Mouse (Mus musculus) ovary, postnatal 36 days (tissue): ENCODE results near the gene 1700030K09Rik.
A peak's percentile ranks its signal among the peaks of the same experiment; 100 is the strongest.

Experiments used
- DNase-seq: peaks from one replicate; pipeline ENCODE4 v3.0.0; 2022; ENCODE audit warnings: low spot score, mixed read lengths

Gene 1700030K09Rik

DNA sequence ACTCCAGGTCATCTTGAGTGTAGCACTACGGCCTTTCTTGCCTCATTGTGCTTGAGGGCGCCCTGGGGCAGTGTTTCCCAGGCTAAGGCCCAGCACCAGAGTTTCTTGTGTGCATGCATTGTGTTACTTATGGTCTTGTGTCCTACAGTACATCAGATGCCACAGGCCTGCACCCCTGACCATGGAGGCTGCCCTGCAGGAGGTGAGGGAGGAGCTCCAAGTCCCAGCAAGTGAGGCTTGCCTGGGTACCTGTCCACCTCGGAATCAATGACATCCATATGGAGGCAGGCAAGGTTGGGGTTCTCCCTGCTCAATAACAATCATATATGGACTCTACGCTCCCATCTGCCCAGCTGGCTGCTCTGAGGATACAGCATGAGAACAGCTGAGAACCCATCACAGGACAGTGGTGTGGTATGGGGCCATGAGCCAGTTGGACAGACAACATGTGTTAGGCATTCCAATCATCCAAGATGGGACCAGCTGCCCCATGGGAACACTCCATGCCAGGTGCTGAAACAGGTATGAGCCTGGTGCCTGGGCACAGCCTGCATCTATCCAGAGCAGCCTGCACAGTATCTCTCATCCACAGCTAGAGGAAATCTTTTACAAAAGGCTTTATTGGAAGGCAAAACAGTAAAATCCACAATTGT is 16.3 kb downstream of the 1700030K09Rik start:
- no peak for DNase-seq

DNA sequence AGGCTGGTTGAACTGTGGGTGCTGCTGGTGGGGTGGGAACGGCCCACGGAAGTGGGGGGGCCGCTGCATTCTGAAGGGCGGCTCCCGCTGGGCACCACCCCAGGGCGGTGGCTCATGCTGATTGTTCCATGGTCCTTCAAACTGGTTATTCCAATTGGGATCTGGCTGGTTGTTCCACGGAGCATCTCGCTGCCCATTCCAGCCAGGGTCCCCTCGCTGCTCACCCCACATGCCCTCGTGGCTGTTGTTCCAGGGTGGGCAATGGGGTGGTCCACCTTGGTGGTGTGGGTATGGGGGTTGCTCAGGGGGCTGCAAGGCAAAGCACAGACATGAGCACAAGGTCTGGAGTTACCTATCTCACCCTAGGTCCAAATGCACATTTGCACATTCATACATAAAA is 20.5 kb downstream of the 1700030K09Rik start:
- no peak for DNase-seq

DNA sequence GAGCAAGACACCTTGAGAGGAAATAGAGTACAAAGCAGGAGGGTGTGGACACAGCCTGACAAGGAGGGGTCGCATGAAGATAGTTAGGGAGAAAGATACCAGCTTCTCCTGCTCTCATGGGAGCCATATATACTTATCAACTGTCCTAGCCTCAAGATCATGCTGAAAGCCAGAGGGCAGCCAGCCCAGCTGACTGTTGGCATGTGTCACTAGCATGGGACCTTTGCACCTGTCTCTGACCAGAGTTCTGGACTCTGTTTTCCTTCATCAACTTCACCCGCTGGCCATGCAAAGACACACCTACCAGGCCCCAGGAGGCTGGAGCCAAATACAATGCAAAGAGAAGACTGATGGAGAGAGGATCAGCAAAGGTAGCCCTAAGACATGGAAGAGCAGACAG is 25.6 kb downstream of the 1700030K09Rik start:
- DNase-seq = no peak

DNA sequence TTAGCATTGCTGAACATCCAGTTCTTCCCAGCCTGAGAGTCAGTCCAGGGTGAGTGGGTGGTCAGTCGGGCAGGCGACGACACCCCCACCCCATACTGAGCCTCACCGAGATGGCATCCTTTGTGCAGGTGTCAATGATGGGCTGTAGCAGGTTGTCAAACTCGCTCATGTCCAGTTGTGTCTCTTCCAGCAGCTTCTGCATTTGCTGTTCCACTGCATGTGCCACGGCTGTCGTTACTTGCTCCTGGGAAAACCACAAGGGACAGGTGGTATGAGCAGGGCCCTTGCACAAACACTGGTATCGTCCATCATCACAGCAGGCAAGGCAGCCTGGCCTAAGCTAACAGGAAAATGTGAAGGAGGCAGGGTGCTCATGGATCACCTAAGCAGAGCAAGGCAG is 26.3 kb downstream of the 1700030K09Rik start:
- DNase-seq = no peak

DNA sequence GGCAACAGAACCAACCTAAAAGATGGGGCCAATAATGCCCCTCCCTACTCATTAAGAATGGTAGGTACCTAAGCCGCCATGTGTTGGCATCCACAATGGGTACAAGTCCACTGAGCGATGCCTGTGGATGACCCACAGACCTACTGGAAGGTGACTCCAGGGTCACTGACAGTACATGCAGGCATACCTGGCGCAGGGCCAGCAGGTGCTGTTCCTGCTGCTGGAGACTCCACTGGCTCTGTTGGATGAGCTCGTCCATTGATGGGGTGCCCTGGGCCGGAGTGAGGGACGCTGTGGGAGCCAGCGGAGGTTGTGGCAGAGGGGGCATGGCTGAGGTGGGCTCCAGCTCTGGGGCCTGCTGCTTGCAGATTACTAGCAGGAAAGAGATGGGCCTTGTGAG is 27.0 kb downstream of the 1700030K09Rik start:
- no peak for DNase-seq

DNA sequence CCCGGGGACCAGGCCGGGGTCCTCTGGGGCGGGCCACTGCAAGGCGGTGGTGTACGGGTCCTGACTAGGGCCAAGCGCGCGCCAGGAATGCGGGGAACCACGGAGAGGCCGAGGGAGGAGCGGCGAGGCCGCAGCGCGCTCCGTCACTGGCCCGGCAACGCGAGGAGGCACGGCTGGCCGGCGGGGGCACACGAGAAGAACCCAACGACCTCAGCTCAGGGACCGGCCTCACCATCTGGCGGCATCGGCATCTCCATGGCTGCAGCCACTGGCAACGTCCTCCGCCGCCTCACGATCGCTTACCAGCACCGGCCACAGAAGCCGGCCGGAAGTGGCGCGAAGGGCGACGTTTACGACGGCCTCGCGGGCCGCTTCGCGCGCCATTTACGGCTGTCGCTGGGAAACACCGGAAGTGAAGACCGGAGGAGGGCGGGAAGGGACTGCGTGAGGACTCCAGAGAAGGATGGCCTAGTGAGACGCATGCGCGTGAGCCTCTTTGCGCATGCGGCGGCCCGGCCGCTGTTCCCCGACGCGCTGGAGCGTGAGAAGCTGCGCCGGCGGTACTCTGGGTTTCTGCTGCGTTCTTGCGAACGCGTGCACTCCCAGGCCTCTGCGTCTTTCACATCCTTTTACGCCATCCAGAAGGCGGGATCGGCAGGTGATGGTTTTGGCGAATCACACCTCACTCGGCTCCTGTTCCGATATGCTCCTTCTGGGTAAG is 31.3 kb downstream of the 1700030K09Rik start, which contains the start of gene Cherp:
Gene Cherp (minus strand): TSS at position 401 of the 721 bp plus-strand sequence.
- DNase-seq = peak; percentile 97

DNA sequence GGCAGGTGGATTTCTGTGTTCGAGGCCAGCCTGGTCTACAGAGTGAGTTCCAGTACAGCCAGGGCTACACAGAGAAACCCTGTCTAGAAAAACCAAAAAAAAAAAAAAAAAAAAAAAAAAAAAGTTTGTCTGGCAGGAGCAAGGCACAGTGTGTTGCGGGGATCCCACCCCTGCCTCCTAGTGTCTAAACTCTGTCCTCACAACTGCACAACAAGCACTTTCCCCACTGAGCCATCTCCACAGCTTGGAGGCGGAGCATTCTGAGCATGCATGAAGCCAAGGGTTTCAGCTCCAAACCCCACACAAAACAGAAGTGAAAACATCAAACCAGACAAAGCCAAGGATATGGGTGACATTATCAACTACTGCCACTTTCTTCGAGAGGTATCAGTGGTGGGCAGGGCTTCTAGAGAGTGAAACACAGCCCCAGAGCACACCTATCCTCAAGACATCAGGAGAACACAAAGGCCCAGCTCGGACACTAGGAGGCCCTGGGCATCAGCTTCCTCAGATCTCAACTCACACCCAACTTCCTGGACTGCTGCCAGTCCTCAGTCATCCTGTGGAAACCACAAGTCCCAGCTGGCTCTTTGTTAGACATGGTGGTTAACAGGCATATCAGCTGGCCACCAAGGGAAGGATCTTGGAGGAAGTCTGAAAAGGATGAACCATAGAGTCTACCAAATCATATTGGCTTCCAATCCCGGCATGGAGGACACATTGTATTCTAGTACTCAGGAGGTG is 41.9 kb downstream of the 1700030K09Rik start:
- no peak for DNase-seq

DNA sequence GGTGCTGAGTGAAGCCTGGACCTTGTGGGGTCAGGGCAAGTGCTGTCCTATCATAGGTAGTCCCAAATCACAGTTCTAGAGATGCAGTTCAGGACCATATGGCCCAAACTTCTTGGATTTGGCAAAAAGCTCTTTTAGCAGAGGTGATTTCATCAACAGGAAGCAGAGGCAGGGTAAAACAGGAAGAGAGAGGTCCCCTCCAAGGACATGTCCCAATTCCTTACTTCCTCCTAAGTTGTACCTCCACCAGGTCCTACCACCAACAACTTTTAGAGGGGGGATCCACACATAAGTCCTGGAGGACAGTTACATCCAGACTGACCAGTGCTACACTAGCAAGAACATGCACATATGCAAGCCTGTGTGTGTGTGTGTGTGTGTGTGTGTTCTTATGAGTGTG is 43.3 kb downstream of the 1700030K09Rik start:
- no peak for DNase-seq

DNA sequence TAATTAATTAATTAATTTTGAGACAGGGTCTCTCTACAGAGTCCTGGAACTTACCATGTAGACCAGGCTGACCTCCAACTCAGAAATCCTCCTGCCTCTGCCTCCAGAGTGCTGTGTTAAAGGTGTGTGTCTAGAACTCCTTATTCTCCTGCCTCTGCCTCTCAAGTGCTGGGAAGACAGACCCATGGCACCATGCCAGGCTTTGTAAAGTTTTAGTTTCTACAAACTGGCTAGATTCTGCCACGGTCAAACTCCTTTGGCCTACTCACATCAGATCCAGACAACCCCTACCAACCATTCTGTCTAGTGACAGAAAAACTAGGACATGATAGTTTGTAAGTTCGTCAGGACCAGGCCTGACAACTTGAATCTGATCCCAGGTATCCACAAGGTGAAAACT is 47.3 kb downstream of the 1700030K09Rik start:
- no peak for DNase-seq

DNA sequence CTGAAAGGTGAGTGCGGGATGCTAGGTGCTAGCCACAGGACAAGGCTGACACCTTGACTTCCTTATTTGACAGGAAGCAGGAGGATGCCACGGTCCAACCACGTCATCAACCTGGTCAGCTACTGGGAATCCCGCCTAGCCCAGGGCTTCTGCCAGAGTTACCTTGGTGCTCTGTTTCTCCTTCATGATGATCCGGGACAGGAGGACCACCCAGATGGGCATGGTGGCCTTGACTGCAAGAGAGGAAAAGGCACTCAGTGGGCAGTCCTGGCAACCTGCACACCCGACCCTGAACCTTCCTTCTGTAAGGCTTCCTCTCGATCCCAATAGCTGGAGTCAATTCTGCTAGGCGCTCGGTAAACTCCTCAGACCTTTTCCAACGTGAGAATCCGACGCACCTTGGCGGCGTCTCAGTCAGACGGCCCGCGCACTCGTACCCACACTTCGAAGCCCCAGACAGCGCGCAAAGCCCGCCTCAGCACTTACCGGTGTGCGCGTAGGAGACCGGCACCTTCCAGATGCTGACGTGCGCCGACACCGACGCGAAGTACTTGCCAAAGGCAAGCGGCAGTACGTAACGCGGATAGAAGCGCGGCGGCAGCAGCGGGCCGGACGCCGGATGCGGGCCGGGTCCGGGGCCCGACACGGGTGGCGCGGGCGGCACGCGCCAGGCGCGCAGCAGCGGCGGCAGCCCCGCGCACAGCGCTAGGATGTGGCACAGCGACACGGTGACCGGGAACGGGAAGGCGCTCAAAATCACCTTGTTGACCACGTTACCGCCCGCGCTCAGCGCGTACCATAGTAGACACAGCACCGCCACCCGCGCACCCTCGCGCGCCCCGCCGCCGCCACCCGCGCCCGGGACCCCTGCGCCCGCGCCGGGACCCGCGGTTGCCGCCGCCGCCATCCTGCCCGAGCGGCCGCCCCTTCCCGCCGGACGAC is 48.3 kb downstream of the 1700030K09Rik start, which contains the start of gene Slc35e1:
Gene Slc35e1 (minus strand): TSS at position 935 of the 942 bp plus-strand sequence.
- DNase-seq = no peak

DNA sequence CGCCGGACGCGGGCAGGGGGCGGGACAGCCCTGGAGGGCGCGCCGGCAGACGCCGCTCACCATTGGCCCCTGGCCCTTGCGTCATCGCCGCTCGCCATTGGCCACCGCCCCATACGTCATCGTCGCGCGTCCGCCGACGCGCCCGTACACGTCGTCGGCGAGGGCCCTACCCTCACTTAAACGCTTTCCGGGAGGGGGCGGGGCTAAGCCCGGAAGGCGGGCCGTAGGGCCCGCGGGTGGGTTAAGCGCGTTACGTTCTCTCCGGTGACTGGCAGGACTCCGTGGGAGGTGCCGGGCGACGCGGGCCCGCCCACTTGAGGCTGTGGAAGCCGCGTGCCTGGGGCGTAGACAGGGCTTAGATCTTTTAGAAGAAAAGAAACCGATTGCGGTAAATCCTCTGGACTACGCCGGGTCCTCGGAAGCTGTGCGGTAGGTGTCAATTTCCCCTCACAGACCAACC is 49.0 kb downstream of the 1700030K09Rik start:
- peak; percentile 100 for DNase-seq

DNA sequence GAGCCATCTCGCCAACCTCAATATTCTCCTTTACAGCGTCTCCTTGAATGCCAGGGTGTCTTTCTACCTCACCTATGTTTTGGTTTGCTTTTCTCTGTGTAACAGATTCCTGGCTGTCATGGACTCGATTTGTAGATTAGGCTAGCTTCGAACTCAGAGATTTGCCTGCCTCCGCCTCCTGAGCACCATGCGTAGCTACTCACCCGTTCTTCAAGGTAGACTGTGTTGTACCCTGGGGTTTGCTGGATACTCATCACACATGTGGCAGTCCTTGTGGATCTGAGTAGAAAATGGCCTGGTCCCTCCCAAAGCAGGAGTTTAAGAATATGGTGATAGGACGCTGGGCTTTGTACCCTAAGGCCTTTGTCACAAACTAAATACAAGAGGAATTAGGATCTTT is 49.7 kb downstream of the 1700030K09Rik start:
- DNase-seq = no peak

DNA sequence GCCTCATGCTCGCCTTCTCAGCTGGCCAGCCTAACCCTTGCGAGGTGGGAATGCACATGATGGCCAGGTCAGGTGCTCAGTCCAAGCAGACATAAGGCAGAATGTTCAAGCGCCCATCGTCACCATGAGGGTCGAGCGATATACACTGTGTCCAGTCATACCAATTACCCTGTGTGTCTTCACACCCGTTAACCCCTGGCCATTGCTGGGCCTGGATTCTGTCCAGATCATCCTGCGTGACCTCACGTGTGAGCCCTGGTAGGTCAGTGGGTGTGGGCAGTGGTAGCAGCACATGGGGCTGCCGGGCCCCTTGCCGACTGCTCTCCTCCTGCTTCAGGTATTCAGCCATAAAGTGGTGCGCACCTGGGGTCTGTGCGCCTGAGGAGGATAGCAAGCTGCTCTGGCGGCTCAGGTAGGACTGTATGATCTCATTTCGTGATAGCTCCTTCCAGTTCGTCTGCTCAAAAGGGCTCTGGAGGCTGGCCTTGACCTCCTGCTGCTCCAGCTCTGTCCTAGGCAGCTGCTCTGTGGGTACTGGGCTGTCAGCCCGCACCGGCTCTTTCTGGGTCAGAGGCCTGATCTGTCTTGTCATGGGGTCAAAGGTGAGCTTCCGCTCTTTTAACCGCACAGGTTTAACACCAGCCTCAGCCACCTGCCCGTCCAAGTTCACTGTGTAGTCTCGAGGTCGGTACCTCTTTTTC is 51.9 kb downstream of the 1700030K09Rik start:
- no peak for DNase-seq

DNA sequence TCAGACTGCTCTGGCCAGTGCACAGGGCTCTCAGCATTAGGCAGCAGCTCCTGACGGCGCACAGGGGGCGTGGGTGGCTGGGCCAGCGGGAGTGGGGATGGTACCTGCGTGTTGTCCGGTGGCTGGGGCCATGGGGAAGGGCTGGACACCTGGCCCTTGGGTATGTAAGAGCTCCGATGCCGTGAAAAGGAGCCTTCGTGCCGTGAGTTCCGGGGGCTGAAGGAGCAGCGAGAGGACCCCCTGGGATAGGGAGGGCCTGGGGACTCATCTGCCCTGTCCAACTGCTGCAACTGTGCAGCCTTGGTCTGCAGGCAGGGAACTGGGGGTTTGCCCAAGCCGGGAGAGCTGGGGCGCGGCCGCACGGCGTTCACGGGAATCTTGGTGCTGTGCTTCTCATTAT is 52.5 kb downstream of the 1700030K09Rik start:
- no peak for DNase-seq

DNA sequence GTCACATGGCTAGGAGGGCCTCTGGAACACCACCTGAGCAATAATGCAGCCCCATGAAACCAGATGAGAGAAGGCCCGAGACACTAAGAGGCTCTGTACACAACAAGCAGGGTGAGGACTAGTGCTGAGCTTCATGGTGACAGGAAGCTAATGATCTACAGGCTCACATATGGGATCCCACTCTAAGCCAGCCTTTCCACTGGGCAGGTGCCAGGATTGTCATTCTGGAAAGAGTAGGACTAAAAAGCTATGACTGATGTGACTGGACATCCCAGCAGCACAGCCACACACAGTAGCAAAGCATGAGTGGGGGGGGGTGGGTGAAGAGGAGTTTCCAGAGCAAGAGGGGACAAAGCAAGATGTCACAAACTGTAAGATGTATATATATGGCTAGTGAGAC is 54.2 kb downstream of the 1700030K09Rik start:
- DNase-seq = no peak

DNA sequence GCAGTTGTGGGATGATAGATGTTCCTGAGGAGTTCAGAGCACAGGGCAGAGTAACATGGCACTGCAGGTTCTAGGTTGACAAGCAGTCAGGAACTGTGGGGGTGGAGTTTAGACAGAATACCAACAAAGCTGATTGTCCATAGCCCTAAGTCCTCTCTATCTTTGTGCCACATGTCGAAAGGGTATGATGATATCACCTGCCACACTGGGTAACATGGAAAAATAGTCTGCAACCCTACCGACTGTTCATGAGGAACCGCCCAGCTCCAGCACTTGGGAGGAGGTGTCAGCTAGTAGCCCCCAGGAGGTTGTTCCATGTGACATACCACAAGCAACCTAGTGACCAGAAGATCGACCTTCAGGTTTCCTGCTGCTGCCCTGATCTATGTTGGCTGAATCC is 54.8 kb downstream of the 1700030K09Rik start:
- no peak for DNase-seq

DNA sequence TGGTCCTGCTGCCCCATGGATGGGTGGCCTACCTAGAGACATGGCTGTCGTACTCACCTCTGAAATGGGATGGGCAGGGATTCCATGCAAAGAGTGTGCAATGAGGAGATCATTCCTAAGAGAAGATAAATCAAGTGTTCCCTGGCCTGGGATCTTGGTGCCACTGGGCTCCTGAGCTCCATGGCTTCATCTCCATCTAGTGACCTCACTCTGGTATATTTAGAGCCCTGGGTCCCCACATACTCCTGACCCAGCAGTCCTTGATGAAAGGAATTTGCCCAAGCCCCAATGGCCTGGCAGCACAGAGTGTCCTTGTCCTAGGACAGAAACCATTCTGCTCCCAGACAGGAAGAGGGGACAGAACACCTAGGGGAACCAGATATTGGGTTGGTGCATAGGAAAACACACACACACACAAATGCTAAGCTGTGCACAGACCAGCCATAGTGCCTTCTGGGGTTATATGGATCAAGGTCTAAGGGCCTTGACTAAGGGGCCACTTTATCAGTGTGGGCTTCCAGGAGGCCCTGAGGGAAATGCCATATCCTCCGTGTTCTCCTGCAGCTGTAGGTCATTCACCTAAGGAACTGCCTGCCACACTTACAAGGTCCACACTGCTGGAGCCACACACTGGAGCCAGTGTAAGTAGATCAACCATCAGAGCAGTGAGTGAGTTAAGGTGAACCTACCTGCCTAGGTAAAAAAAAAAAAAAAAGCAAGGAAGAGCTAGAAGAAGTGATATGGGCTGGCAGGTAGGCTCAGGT is 56.0 kb downstream of the 1700030K09Rik start:
- no peak for DNase-seq

DNA sequence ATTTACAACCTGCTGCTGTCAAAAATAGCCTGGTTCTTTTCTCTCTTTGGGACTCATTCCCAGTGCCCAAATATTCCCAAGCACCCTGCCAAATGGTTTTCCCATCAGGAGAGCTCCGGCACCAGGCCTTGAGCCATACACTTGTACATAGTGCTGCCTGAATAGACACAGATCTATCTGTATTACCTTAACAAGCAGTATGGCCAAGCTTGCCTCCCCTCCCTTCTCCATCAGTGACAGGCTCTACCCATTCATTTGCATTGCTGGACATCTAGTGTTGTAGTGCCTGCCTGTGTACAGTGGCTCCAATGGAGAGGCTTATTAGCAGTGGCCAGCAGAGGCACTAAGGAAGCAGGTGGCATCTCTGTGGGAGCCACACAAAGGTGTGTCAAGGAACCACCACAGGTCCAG is 56.8 kb downstream of the 1700030K09Rik start:
- DNase-seq = no peak

DNA sequence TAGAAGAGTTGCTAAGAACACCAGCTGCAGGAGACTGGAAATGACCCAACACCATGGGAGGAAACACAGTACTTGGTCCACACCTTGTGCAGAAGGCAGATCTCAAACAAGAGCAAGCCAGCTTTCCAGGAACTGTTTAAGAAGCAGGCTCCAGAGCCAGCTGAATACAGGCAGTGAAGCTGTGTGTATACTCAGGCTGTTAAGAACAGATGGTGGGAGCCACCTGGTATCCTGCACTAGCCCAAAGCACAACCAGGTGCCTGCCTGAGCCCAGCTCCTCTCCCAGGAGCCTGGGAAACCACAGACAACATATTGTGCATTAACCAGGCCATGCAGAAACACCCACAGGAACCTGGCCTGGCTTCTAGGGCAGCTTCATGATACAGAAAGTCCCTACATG is 60.5 kb downstream of the 1700030K09Rik start:
- DNase-seq = no peak

DNA sequence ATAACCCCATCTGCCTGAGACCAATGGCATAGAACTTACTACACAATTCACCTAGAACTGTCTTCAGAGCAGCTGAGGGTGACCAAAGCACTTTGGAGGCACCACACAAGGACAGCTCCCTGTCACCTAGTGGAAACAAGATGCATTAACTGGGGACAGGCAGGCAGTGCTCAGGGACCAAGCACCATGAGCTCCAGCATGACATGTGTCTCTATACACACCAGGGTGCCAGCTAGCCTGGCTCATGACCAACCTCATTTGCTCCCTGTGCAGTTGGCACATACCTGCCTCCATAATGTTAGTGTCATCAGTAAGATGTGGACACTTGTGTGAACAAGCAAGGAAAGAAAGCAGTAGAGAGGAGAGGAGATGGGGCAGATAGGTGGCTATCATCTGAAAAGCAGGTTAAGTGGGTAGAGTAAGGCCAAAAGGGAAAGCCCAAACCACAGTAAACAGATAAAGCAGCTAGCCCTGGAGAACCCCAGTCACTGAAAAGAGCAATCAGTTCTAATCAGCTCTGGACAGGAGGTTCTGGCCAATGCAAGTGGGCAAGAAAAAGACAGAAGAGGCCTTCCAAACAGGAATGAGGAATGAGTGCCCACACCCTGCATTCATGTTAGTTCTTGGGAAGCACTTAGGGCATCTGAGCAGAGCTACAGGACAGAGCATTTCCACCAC is 61.1 kb downstream of the 1700030K09Rik start:
- DNase-seq = no peak
